Mouse (Mus musculus): ENCODE results near the gene Mest.

- no peak for TF ChIP-seq CTCF (IDR thresholded peaks at IDR 0.05; ENCODE audit: low read depth)
- no peak for TF ChIP-seq EP300 (IDR thresholded peaks at IDR 0.05; ENCODE audit: low read depth)
Observed at GRCm38 (mm10) chr6:30734465-30734864, 11.1 kb downstream of the Mest start.

All from heart, postnatal 0 days (tissue).